Mouse (Mus musculus) limb, embryonic 15.5 days (tissue): ENCODE data around the gene Arhgef19. TPM values are rescaled to one million over a fixed set of nuclear protein-coding genes. Genes with fewer than 3 reads are reported as not detected.

ENCODE experiments used
- ATAC-seq: fragments of 200-750 bp; cut with Nextera tagmentation; 2 replicates; pipeline ENCODE4 v1.8.0; 2017; ENCODE audit warnings: low read depth, moderate TSS enrichment; ENCODE audit not compliant: insufficient number of reproducible peaks, low FRiP score, low TSS enrichment
- H3K27ac ChIP-seq: fragments of 300-500 bp; sonication (generic); 2 replicates; pipeline ENCODE4 v1.5.1; 2015; ENCODE audit warnings: moderate library complexity, mild to moderate bottlenecking, inconsistent platforms
- H3K27me3 ChIP-seq: fragments of 300-500 bp; sonication (generic); 2 replicates; pipeline ENCODE4 v1.6.1; 2015; ENCODE audit warnings: inconsistent platforms
- H3K36me3 ChIP-seq: fragments of 300-500 bp; sonication (generic); 2 replicates; pipeline ENCODE4 v1.6.1; 2015; ENCODE audit warnings: inconsistent platforms
- H3K4me1 ChIP-seq: fragments of 300-500 bp; sonication (generic); 2 replicates; pipeline ENCODE4 v1.6.1; 2015; ENCODE audit warnings: inconsistent platforms
- H3K4me2 ChIP-seq: fragments of 300-500 bp; sonication (generic); 2 replicates; pipeline ENCODE4 v1.6.1; 2015; ENCODE audit warnings: mild to moderate bottlenecking, inconsistent platforms
- H3K4me3 ChIP-seq: fragments of 300-500 bp; sonication (generic); 2 replicates; pipeline ENCODE4 v1.5.1; 2015; ENCODE audit warnings: mild to moderate bottlenecking, inconsistent platforms
- H3K9ac ChIP-seq: fragments of 300-500 bp; sonication (generic); 2 replicates; pipeline ENCODE4 v1.6.1; 2015; ENCODE audit warnings: inconsistent platforms
- H3K9me3 ChIP-seq: fragments of 300-500 bp; sonication (generic); 2 replicates; pipeline ENCODE4 v1.6.1; 2016; ENCODE audit warnings: inconsistent platforms
- WGBS: fragments of 180-500 bp; shearing (Covaris S2); methylation state at CpG from one replicate; pipeline ENCODE4 v1.1.7; 2015; 5-methylcytosine and 5-hydroxymethylcytosine counted together
- polyA plus RNA-seq: library from polyadenylated mRNA; unstranded; fragments of >200 nt; fragmentation: Nextera tagmentation; extraction: Ambion mirVana; gene quantifications from 2 replicates; pipeline ENCODE4 v1.2.1, GENCODE M21; 2015

Arhgef19 gene
- polyA plus RNA-seq, 1 experiment from 2014 or later, result 19.7 TPM

DNA sequence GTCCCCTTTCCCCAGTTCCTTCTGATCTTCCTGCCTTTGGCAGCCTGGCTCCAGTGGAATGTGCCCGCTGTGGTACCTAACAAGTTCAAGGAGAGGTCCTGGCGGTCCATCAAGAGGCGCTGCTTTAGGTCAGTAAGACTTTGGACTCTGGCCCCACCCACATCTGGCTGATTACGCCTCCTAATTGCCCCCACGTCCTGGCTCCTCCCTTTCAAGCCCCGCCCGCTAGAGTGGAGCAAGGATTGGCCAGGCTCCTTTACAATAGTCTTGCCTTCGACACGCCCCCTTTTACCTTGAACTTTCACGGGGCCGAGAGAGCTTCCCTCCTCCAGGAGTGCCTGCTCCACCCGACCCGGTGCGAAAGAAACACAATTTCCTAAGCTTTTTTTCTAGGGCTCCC lies 1.3 kb downstream of the Arhgef19 start:
- Histone ChIP-seq H3K4me1 (peaks cover 68% of the 10 kb centered on the region), H3K27ac (no peak overlapping the region)

DNA sequence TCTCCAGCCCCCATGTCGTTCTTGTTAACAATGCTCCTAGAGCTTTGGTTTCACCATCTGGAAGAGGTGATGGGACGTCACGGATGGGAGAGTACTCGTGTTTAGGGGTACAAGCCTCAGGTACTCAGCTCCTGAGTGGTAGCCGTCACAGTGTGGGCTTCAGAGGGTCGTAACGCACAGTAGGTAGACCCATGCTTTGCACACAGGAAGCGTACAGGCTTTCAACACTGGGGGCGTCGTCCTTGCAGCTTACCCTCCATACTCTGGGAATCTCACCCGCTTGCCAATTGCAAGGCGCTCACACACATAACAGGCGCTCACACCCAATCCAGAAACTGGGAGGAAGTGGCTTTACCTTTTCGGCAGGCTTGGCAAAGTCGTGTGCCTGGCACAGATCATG lies 2.6 kb downstream of the Arhgef19 start:
- Histone ChIP-seq H3K9me3 (no peaks in the 10 kb centered on the region), H3K36me3 (no peaks in the 10 kb centered on the region), H3K4me3 (0 out of 2 replicates have a peak overlapping the region, but pooled peaks have one; percentile 31), H3K4me1 (peaks cover 81% of the 10 kb centered on the region), H3K27me3 (peaks cover 65% of the 10 kb centered on the region), H3K9ac (no peak overlapping the region), H3K27ac (peak overlapping the region; percentile 47; the same call in 1 of the 2 replicates), H3K4me2 (peak overlapping the region; percentile 80)
- ATAC-seq, result no peak
- 34% methylated on average over 15 of the region's 15 CpGs for WGBS

More for the DNA sequence above, 1.3 kb downstream of the Arhgef19 start:
- Histone ChIP-seq H3K27me3 (peaks cover 64% of the 10 kb centered on the region), H3K36me3 (no peaks in the 10 kb centered on the region), H3K4me2 (peak overlapping the region; percentile 75), H3K4me3 (peak overlapping the region; percentile 43), H3K9me3 (no peaks in the 10 kb centered on the region), H3K9ac (no peak overlapping the region)
- 5% methylated on average over 14 of the region's 14 CpGs for WGBS
- ATAC-seq, result no peak

DNA sequence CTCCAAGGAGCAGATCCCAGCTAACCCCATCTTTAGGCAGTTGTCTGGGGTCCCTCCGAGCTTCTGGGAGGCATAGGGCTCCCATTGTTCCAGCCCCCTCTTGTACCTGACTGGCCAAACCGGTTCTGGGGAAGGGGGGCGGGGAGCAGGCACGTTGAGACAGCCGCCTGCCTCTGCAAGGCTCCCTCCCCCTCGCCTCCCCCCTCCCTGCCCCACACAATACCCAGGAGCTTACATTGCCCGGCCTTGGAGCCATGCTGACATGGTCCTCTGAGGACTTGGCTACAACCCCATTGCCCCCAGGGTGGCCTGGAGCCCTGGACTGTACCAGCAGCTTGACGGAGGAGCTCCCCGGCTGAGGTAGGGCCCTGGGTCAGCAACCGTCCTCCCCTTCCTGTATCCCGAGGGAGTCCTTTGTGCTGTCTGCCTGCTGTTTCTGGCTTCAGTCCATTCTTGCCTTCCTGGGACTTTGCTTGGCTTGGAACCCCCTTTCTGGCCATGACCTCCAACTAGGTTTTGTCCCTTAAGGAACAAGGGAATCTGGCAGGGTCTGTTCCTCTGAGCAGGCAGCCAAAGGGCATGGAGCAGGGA lies 3.4 kb downstream of the Arhgef19 start:
- peak overlapping the region; percentile 43; the same call in 1 of the 2 replicates for H3K27ac ChIP-seq
- ATAC-seq, result no peak
- H3K9me3 ChIP-seq, result no peaks in the 10 kb centered on the region
- no peaks in the 10 kb centered on the region for H3K36me3 ChIP-seq
- 13% methylated on average over 11 of the region's 11 CpGs for WGBS
- peaks cover 90% of the 10 kb centered on the region for H3K4me1 ChIP-seq
- no peak overlapping the region for H3K9ac ChIP-seq
- peaks cover 68% of the 10 kb centered on the region for H3K27me3 ChIP-seq
- peak overlapping the region; percentile 31 for H3K4me3 ChIP-seq
- peak overlapping the region; percentile 80 for H3K4me2 ChIP-seq

DNA sequence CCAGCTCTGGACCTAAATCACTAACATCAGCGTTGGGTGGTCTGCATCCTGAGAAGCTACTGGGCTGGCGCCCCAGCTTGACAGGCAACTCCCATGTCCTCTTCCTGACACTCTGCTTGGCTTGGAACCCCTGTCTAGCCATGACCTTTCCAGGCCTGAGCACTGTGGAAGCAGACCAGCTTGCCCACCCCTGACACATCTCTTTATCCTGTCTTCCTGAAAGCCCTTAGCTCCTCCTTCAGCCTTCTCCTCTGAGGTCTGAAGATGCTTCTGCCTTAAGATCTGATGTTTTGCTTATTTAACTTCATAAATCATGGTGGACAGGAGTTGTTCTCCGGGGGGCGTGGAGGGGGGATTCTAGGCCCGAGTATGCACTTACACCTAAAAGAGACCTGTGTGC lies 4.3 kb downstream of the Arhgef19 start:
- 52% methylated on average over 5 of the region's 5 CpGs for WGBS
- peaks cover 96% of the 10 kb centered on the region for H3K4me1 ChIP-seq
- H3K27ac ChIP-seq, result peak overlapping the region; percentile 43; the same call in 1 of the 2 replicates
- peak overlapping the region; percentile 31 for H3K4me3 ChIP-seq
- H3K36me3 ChIP-seq, result no peaks in the 10 kb centered on the region
- no peaks in the 10 kb centered on the region for H3K9me3 ChIP-seq
- peak overlapping the region; percentile 80 for H3K4me2 ChIP-seq
- ATAC-seq, result no peak
- no peak overlapping the region for H3K9ac ChIP-seq
- H3K27me3 ChIP-seq, result peaks cover 71% of the 10 kb centered on the region

DNA sequence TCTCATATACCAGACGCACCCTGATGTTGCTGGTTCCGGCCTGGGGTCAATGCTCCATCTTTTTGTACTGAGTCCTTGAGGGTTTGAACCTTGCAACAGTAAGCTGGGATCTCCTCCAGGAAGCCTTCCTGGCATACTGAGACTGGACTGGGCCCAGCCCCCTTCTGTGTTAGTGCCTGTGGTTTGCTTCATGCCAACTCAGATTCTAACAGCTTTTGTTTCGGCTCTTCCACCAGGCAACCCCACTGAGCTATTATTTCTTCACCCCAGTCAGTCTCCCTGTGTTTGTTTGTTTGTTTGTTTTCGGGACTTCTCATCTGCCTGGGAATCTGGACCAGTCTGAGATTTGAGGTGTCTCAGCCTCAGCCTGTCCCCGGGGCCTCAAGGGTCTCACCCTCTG lies 5.1 kb downstream of the Arhgef19 start:
- no peaks in the 10 kb centered on the region for H3K36me3 ChIP-seq
- H3K27ac ChIP-seq, result peak overlapping the region; percentile 93
- no peaks in the 10 kb centered on the region for H3K9me3 ChIP-seq
- H3K27me3 ChIP-seq, result peaks cover 71% of the 10 kb centered on the region
- H3K4me3 ChIP-seq, result peak overlapping the region; percentile 31
- no peak for ATAC-seq
- peaks cover 90% of the 10 kb centered on the region for H3K4me1 ChIP-seq
- 57% methylated on average over 5 of the region's 5 CpGs for WGBS
- peak overlapping the region; percentile 80 for H3K4me2 ChIP-seq
- peak overlapping the region; percentile 23; the same call in 1 of the 2 replicates for H3K9ac ChIP-seq

DNA sequence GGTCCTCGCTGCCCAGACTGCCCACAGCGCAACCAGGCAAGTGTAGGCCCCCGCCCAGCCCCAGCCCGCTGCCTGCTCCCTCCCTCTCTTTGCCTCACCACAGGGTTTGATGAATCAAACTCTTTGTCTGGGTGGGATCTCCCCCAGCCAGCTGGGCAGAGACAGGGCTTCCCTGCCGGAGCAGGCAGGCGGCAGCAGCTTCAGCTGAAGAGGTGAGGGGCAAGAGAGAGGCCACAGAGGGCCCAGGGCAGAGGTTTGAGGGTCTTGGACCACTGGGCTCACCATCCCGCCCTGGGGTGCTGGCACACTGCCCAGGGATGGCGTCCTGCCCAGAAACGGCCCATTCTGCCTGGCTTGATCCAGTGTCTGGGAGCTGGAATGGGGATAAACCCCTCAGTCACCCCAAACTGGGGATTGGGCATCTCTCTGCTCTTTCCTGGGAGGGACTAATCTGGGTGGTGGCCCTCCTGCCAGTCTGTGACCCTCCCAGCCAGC lies 5.7 kb downstream of the Arhgef19 start:
- Histone ChIP-seq H3K9me3 (no peaks in the 10 kb centered on the region), H3K27ac (peak overlapping the region; percentile 93), H3K4me2 (peak overlapping the region; percentile 80), H3K4me1 (peaks cover 85% of the 10 kb centered on the region), H3K9ac (peak overlapping the region; percentile 23; the same call in 1 of the 2 replicates), H3K4me3 (peak overlapping the region; percentile 27), H3K27me3 (peaks cover 71% of the 10 kb centered on the region), H3K36me3 (no peaks in the 10 kb centered on the region)
- WGBS, result 14% methylated on average over 9 of the region's 9 CpGs
- ATAC-seq, result 0 out of 2 replicates have a peak, but pooled peaks have one; percentile 26

DNA sequence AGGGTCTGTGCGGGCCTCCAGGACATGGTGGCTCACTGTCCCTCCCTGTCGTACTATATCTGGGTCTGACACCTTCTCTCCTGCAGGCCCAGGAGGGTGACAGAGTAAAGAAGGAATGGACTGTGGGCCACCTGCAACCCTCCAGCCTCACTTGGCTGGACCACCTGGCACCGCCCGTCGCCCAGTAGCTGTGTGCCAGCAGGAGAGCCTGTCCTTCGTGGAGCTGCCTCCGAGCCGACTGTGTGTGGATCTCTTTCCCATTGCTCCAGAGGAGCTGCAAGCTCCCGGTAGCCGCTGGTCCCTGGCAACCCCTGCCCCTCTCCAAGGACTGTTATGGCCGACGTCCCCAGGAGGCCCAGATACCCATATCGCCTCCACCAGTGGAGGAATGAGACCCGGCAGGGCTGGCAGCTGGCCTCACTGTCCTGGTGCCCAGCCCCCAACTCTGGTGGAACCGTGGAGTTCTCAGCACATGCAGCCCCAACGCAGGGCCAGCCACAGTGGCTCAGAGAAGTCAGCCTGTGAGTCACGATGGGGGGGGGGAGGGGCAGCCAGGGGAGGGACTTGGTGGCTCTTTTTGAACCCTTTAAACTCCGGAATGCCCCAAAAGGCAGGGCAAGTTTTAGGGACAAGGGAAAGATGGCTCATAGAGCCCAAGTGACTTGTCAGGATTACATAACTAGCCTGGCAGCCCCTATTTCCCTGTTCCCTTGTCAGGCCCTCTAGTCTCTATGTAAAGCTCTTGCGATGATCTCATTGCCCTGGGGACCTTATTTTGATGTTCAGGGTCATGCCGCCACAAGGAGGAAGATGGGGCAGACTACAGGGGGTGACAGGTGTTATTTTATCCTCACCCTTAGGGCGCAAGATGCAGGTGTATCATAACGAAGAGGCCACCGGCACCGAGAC lies 7.0 kb downstream of the Arhgef19 start:
- peaks cover 71% of the 10 kb centered on the region for H3K4me1 ChIP-seq
- no peaks in the 10 kb centered on the region for H3K9me3 ChIP-seq
- WGBS, result 23% methylated on average over 24 of the region's 24 CpGs
- H3K4me3 ChIP-seq, result peak overlapping the region; percentile 49
- H3K27ac ChIP-seq, result peak overlapping the region; percentile 93
- H3K9ac ChIP-seq, result no peak overlapping the region
- peaks cover 58% of the 10 kb centered on the region for H3K27me3 ChIP-seq
- H3K36me3 ChIP-seq, result 0 out of 2 replicates have a peak, but pooled peaks cover 4% of the 10 kb centered on the region
- ATAC-seq, result no peak
- peak overlapping the region; percentile 80 for H3K4me2 ChIP-seq

DNA sequence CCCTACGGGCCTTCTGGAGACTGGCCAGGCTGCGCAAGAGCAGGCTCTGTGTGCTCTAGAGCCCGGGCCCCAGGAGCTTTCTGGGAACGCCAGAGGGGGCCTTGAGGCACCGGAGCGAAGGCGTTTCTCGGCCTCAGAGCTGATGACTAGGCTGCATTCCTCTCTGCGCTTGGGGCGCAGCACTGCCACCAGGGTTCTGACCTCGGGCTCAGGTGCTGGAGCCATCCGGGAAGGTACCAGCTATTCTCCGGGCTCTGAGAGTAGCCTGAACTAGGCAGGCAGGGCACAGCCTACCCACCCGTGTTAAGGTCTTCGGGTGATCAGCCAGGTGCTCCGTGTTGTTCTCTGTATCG lies 7.7 kb downstream of the Arhgef19 start:
- no peak overlapping the region for H3K9ac ChIP-seq
- no peaks in the 10 kb centered on the region for H3K9me3 ChIP-seq
- peaks cover 65% of the 10 kb centered on the region for H3K4me1 ChIP-seq
- peak overlapping the region; percentile 93; the same call in 1 of the 2 replicates for H3K27ac ChIP-seq
- peaks cover 8% of the 10 kb centered on the region; the same call in 1 of the 2 replicates for H3K36me3 ChIP-seq
- peak overlapping the region; percentile 80 for H3K4me2 ChIP-seq
- no peak for ATAC-seq
- 3% methylated on average over 17 of the region's 17 CpGs for WGBS
- H3K27me3 ChIP-seq, result peaks cover 53% of the 10 kb centered on the region
- peak overlapping the region; percentile 49 for H3K4me3 ChIP-seq

DNA sequence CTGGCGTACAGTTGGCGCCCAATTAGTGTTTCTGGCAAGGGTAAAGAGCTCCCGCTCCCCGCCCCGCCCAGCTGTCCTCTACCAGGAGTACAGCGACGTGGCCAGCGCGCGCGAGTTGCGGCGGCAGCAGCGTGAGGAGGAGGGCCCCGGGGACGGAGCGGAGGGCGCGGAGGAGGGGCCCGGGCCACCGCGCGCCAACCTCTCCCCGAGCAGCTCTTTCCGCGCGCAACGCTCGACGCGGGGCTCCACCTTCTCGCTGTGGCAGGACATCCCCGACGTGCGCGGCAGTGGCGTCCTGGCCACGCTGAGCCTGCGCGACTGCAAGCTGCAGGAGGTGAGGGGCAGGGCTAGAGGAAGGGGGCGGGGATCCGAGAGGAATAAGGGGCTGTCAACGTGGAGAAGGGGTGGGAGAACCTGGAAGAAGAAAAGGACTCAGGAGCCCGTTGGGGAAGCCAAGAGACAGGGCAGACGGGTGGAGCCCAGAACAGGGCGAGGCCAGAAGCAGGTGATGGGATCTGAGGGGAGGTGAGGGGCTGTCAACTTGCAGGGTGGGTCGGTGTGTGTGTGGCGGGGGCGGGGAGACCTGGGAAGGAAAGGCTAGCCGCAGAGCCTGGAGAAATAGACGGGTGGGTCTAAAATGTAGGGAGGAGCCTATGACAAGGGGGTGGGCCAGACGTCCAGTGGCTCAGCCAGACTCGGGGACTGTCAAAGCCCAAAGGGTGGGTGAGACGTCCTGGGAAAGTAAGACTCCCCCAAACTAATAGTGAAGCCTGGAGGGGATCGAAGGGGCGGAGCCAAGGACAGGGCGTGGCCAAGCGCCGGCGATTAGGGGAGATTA lies 8.7 kb downstream of the Arhgef19 start:
- Histone ChIP-seq H3K27me3 (peaks cover 42% of the 10 kb centered on the region), H3K27ac (peak overlapping the region; percentile 93), H3K36me3 (peaks cover 8% of the 10 kb centered on the region; the same call in 1 of the 2 replicates), H3K4me3 (peak overlapping the region; percentile 49), H3K9me3 (no peaks in the 10 kb centered on the region), H3K9ac (peak overlapping the region; percentile 31), H3K4me1 (peaks cover 55% of the 10 kb centered on the region), H3K4me2 (peak overlapping the region; percentile 80)
- WGBS, result 2% methylated on average over 60 of the region's 60 CpGs
- peak; percentile 72 for ATAC-seq

DNA sequence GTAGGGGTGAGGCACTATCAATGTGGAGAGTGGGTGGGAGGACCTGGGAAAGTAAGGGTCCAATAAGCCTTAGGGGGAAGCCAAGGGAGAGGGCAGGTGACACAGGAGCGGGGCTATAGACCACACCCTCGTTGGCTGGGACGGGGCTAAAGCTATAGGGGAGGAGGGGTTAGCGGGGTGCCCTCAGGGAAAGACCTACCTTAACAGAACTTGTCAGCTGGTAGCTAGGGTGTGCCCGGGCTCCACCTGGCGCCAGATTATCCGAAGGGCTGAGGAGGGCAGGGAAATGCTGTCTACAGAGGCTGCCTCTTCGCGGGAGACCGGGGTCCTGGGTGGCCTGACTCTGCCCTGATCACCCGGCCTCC lies 9.3 kb downstream of the Arhgef19 start:
- Histone ChIP-seq H3K9ac (no peak overlapping the region), H3K4me3 (peak overlapping the region; percentile 49), H3K27ac (no peak overlapping the region), H3K27me3 (peaks cover 40% of the 10 kb centered on the region), H3K4me1 (peaks cover 50% of the 10 kb centered on the region), H3K4me2 (peak overlapping the region; percentile 80), H3K36me3 (peaks cover 8% of the 10 kb centered on the region; the same call in 1 of the 2 replicates), H3K9me3 (no peaks in the 10 kb centered on the region)
- peak; percentile 20; the same call in 1 of the 2 replicates for ATAC-seq
- 10% methylated on average over 11 of the region's 11 CpGs for WGBS

DNA sequence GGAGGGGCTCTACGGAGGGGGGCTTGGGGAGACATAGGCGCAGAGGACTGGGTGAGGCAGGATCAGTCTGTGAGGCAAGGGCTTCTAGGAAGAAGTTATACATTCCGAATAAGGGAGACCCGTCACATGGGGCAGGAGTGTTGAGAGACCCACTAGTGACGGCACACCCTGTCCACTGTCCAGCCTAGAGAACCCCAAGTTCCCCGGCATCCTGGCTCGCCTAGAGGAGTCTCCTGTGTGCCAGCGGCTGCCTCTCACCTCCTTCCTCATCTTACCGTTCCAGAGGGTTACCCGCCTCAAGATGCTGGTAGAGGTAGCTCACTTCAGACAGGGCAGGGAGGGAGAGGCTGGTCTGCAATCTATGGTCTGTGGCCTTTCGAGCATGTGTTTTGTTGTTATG lies 10.1 kb downstream of the Arhgef19 start:
- Histone ChIP-seq H3K4me2 (no peak overlapping the region), H3K36me3 (peaks cover 10% of the 10 kb centered on the region), H3K4me3 (peak overlapping the region; percentile 49), H3K27ac (no peak overlapping the region), H3K27me3 (peaks cover 40% of the 10 kb centered on the region), H3K4me1 (peaks cover 49% of the 10 kb centered on the region), H3K9ac (no peak overlapping the region), H3K9me3 (no peaks in the 10 kb centered on the region)
- ATAC-seq, result no peak
- 78% methylated on average over 11 of the region's 11 CpGs for WGBS
